Mouse (Mus musculus): ENCODE results near the gene Cetn3.

Gene Cetn3

GRCm38 (mm10) chr13:81782971-81783404 lies at the start of gene Cetn3:
TSS of gene Cetn3 (plus strand) at chr13:81783077.
- DNase-seq (ENCODE audit: low spot score) = peak; percentile 88

GRCm38 (mm10) chr13:81736606-81737005 lies 46.3 kb upstream of the Cetn3 start:
- DNase-seq (ENCODE audit: low spot score) = no peak

GRCm38 (mm10) chr13:81740898-81741297 lies 42.0 kb upstream of the Cetn3 start:
- no peak for DNase-seq (ENCODE audit: low spot score)

GRCm38 (mm10) chr13:81743391-81744091 lies 39.3 kb upstream of the Cetn3 start:
- no peak for DNase-seq (ENCODE audit: low spot score)

- DNase-seq (ENCODE audit: low spot score) = no peak
Measured at GRCm38 (mm10) chr13:81744092-81744396, 38.8 kb upstream of the Cetn3 start.

GRCm38 (mm10) chr13:81754878-81755277 lies 28.0 kb upstream of the Cetn3 start:
- no peak for DNase-seq (ENCODE audit: low spot score)

- no peak for DNase-seq (ENCODE audit: low spot score)
Measured at GRCm38 (mm10) chr13:81755324-81755723, 27.6 kb upstream of the Cetn3 start.

- peak; percentile 37 for DNase-seq (ENCODE audit: low spot score)
Measured at GRCm38 (mm10) chr13:81757058-81757660, 25.7 kb upstream of the Cetn3 start.

GRCm38 (mm10) chr13:81760379-81760778 lies 22.5 kb upstream of the Cetn3 start:
- no peak for DNase-seq (ENCODE audit: low spot score)

- no peak for DNase-seq (ENCODE audit: low spot score)
Measured at GRCm38 (mm10) chr13:81761566-81762186, 21.2 kb upstream of the Cetn3 start.

- no peak for DNase-seq (ENCODE audit: low spot score)
Measured at GRCm38 (mm10) chr13:81764173-81764572, 18.7 kb upstream of the Cetn3 start.

GRCm38 (mm10) chr13:81767038-81767659 lies 15.7 kb upstream of the Cetn3 start:
- DNase-seq (ENCODE audit: low spot score) = peak; percentile 9

- no peak for DNase-seq (ENCODE audit: low spot score)
Measured at GRCm38 (mm10) chr13:81776217-81776616, 6.7 kb upstream of the Cetn3 start.

GRCm38 (mm10) chr13:81782475-81782874 lies 402 bp upstream of the Cetn3 start:
- no peak for DNase-seq (ENCODE audit: low spot score)

GRCm38 (mm10) chr13:81783405-81784342 lies 797 bp downstream of the Cetn3 start:
- DNase-seq (ENCODE audit: low spot score) = peak; percentile 96

- no peak for DNase-seq (ENCODE audit: low spot score)
Measured at GRCm38 (mm10) chr13:81785766-81786480, 3.0 kb downstream of the Cetn3 start.

GRCm38 (mm10) chr13:81790160-81790559 lies 7.3 kb downstream of the Cetn3 start:
- DNase-seq (ENCODE audit: low spot score) = no peak

GRCm38 (mm10) chr13:81791861-81792260 lies 9.0 kb downstream of the Cetn3 start:
- DNase-seq (ENCODE audit: low spot score) = no peak

GRCm38 (mm10) chr13:81793850-81794249 lies 11.0 kb downstream of the Cetn3 start:
- no peak for DNase-seq (ENCODE audit: low spot score)

- no peak for DNase-seq (ENCODE audit: low spot score)
Measured at GRCm38 (mm10) chr13:81801121-81801520, 18.2 kb downstream of the Cetn3 start.

GRCm38 (mm10) chr13:81803713-81804112 lies 20.8 kb downstream of the Cetn3 start:
- DNase-seq (ENCODE audit: low spot score) = no peak

Data from ovary, adult 18-20 months (tissue).